Mouse (Mus musculus): ENCODE measurements around the gene Calhm2. TPM values are rescaled to one million over a fixed set of nuclear protein-coding genes. Genes with fewer than 3 reads are reported as not detected.
A peak's percentile ranks its signal among the peaks of the same experiment; 100 is the strongest.

Gene Calhm2
- polyA plus RNA-seq, 1 experiment from 2014 or later: 1.5 TPM

DNA sequence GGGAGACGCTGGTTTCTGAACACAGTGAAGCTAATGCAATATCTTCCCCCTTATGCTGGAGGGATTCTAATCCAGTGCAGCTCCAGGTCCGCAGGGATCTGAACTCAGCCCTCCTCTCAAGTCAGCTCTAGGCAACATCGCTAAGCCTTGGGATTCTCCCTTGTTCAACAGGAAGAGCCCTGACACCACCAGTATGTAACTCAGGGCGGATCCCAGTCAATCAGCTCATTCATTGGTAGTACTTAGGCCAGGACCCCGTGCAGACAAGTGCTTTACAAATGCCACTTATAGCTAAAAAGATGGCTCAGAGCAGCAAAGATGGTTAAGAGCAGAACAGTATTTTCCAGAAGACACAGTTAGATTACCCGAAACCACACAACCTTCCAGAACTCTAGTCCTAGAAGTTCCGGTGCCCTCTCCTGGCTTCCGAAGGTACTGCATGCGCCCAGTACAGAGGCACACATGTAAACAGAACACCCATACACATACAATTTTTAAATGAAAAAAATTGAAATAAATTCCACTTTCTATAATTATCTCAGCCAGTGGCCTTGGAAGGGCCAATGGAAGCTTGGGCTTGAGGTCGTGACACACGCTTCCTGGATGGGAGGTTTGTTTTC, 30.8 kb upstream of the Calhm2 start:
- H3K9me3 ChIP-seq: no peaks in the 10 kb centered on the region
- no peak overlapping the region for H3K4me3 ChIP-seq
- no peaks in the 10 kb centered on the region for H3K36me3 ChIP-seq (replicated peaks)
- H3K4me1 ChIP-seq: 0 out of 2 replicates have a peak, but pooled peaks cover 4% of the 10 kb centered on the region
- H3K27me3 ChIP-seq (replicated peaks): no peaks in the 10 kb centered on the region
- no peak for ATAC-seq (replicated peaks)
- 23% methylated on average over 11 of the region's 11 CpGs for WGBS
- no peak overlapping the region for H3K27ac ChIP-seq
- H3K4me2 ChIP-seq: peak overlapping the region; percentile 17; the same call in 1 of the 2 replicates
- H3K9ac ChIP-seq: no peak overlapping the region

DNA sequence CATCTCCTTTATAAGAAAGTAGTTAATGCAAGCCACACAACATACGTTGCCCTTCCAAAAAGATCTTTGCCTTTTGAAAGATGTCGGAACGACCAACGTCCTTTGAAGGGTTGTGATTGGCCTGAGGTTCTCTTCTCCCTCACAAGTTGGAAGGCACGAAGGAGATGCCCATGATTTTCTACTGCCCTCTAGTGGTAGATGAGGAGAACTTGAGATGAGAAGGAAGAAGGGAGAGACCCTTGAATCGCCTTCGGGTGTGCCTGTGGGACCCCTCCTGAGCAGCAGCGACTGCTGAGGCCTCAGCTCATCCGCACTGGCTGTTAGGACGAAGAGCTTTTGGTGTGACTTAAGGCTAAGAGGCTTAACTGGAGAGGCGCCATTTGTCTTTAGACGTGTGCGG, 30.1 kb upstream of the Calhm2 start:
- no peak for ATAC-seq (replicated peaks)
- WGBS: 6% methylated on average over 13 of the region's 13 CpGs
- H3K4me2 ChIP-seq: peak overlapping the region; percentile 17; the same call in 1 of the 2 replicates
- H3K27ac ChIP-seq: no peak overlapping the region
- no peaks in the 10 kb centered on the region for H3K36me3 ChIP-seq (replicated peaks)
- H3K4me3 ChIP-seq: no peak overlapping the region
- no peak overlapping the region for H3K9ac ChIP-seq
- 0 out of 2 replicates have a peak, but pooled peaks cover 4% of the 10 kb centered on the region for H3K4me1 ChIP-seq
- no peaks in the 10 kb centered on the region for H3K27me3 ChIP-seq (replicated peaks)
- H3K9me3 ChIP-seq: no peaks in the 10 kb centered on the region

DNA sequence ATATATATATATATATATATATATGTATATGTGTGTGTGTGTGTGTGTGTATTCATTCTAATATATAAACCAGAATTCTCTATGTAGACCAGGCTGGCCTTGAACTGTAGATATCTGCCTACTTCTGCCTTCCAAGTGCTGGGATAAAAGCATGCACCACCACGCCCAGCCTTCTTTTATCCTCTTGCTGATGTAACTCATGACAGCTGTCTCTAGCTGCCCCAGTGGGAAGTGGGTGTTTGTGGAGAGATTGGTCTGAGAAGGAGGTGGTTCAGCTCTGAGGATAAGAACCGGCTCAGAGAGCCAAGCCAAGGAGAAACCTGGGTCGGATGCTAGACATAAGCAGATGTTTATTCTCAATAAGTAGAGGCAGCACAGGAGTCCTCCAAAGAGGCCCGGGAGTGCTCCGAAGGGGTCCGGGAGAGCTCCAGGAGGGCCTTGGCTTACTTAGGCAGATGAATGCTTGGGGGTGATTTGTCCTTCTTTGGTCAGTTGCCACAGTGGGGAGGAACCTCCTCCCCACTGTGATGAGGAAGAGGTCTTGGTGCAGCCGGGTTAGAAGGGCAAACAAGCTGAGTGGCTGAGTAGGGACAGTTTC, 29.6 kb upstream of the Calhm2 start:
- Histone ChIP-seq H3K36me3 (replicated peaks) (no peaks in the 10 kb centered on the region), H3K4me3 (no peak overlapping the region), H3K9ac (no peak overlapping the region), H3K4me2 (no peak overlapping the region), H3K4me1 (0 out of 2 replicates have a peak, but pooled peaks cover 4% of the 10 kb centered on the region), H3K27ac (no peak overlapping the region), H3K9me3 (no peaks in the 10 kb centered on the region), H3K27me3 (replicated peaks) (no peaks in the 10 kb centered on the region)
- ATAC-seq (replicated peaks): no peak
- WGBS: 47% methylated on average over 7 of the region's 7 CpGs

DNA sequence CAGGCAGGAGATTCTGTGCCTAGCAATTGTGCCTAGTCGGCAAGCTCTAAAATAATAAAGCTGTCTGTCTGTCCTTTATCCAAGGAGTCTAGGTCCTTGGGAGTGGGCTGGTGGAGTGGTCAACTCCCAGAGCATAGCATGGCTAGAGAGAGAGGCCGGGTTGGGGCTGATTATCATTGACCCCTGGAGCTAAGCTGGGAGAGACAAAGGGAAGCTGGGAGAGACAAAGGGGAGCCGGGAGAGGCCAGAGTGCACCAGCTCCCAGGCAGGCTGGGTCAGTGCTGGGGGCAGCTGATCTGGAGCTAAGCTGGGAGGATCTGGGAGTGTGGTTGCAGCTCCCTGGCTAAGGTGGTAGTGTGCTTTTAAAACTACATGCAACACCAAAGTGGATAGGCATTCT, 28.7 kb upstream of the Calhm2 start:
- no peak overlapping the region for H3K4me2 ChIP-seq
- H3K9me3 ChIP-seq: no peaks in the 10 kb centered on the region
- H3K9ac ChIP-seq: no peak overlapping the region
- 0 out of 2 replicates have a peak, but pooled peaks cover 4% of the 10 kb centered on the region for H3K4me1 ChIP-seq
- no peak overlapping the region for H3K4me3 ChIP-seq
- H3K27ac ChIP-seq: no peak overlapping the region
- no peaks in the 10 kb centered on the region for H3K27me3 ChIP-seq (replicated peaks)
- WGBS: 11% methylated on average over 3 of the region's 3 CpGs
- H3K36me3 ChIP-seq (replicated peaks): no peaks in the 10 kb centered on the region
- no peak for ATAC-seq (replicated peaks)

DNA sequence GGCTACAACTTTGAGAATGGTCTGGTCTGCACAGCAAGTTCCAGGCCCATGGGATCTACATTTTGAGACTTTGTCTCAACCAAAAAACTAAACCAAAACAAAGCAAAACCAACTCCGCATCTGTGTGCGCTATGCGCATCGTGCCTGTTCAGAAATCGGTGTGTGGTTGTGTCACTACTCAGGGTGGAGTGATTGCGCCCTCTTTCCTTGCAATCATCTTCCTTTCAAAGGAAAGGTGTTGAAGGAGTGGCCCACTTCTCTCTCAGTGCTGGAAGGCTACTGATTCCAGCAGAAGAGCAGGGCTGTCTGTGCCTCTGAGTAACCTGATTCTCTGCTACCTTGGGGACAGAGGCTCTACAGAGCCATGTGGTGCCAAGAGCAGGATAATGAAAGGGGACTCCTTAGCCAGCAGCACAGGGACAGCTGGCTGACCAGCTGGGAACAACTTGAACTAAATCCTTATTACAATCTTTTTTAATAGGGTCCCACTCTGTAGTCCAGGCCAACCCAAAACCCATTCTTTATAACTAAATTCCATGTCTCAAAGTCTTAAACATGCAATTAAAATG, 25.2 kb upstream of the Calhm2 start:
- WGBS: 93% methylated on average over 6 of the region's 6 CpGs
- Histone ChIP-seq H3K27ac (no peak overlapping the region), H3K4me3 (no peak overlapping the region), H3K4me2 (no peak overlapping the region), H3K27me3 (replicated peaks) (no peaks in the 10 kb centered on the region), H3K9ac (no peak overlapping the region), H3K36me3 (replicated peaks) (no peaks in the 10 kb centered on the region), H3K4me1 (no peaks in the 10 kb centered on the region), H3K9me3 (no peaks in the 10 kb centered on the region)
- ATAC-seq (replicated peaks): no peak

DNA sequence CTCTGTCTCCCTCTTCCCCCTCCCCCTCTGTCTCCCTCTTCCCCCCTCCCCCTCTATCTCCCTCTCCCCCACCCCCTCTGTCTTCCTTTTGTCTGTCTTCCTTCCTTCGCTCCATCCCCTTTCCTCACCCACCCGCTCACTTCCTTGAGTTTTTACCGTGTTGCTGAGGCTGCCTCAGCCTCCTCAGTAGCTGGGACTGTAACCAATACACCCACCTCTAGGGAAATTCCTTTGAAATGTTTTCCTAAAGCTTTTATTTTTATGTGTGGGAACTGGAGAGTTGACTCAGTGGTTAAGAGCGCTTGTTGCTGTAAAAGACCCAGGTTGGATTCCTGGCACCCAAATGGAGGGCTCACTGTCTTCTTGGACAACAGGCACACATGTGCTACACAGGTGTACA, 23.6 kb upstream of the Calhm2 start:
- no peak for ATAC-seq (replicated peaks)
- no peaks in the 10 kb centered on the region for H3K9me3 ChIP-seq
- 67% methylated on average over 4 of the region's 4 CpGs for WGBS

DNA sequence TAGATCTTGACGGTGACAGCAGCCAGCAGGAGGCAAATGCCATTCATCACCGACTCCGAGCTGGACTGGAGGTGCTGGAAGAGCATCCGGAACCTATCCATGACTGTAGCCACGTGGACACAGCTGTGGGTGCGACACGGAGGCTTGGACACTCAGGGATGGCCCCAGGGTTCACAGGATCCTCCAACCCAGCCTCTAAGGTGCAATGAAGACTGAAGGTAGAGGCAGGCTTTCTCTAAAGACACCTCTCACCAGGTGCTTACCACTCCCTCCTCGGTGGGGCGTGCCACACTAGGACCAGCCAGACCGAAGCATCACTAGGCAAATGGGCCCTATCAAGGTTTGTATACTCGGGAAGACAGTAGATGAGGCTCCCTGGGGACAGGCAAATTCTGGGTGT, 19.6 kb upstream of the Calhm2 start, which contains the start of gene Calhm3:
TSS of gene Calhm3 (minus strand) at position 101 of the 400 bp plus-strand sequence.
- no peak within 1 kb of the TSS for H3K9ac ChIP-seq
- H3K4me2 ChIP-seq: no peak within 1 kb of the TSS
- no peaks in the 10 kb centered on the region for H3K9me3 ChIP-seq
- no peaks in the 10 kb centered on the region for H3K4me1 ChIP-seq
- H3K27ac ChIP-seq: no peak within 1 kb of the TSS
- no peak within 1 kb of the TSS for H3K4me3 ChIP-seq
- 80% methylated on average over 11 of the region's 11 CpGs for WGBS
- no peaks in the 10 kb centered on the region for H3K27me3 ChIP-seq (replicated peaks)
- no peak for ATAC-seq (replicated peaks)
- H3K36me3 ChIP-seq (replicated peaks): no peaks in the 10 kb centered on the region

More for the DNA sequence above, 23.6 kb upstream of the Calhm2 start:
- Histone ChIP-seq H3K4me2 (no peak overlapping the region), H3K27ac (no peak overlapping the region), H3K4me1 (no peaks in the 10 kb centered on the region), H3K27me3 (replicated peaks) (no peaks in the 10 kb centered on the region), H3K9ac (no peak overlapping the region), H3K36me3 (replicated peaks) (no peaks in the 10 kb centered on the region), H3K4me3 (no peak overlapping the region)

DNA sequence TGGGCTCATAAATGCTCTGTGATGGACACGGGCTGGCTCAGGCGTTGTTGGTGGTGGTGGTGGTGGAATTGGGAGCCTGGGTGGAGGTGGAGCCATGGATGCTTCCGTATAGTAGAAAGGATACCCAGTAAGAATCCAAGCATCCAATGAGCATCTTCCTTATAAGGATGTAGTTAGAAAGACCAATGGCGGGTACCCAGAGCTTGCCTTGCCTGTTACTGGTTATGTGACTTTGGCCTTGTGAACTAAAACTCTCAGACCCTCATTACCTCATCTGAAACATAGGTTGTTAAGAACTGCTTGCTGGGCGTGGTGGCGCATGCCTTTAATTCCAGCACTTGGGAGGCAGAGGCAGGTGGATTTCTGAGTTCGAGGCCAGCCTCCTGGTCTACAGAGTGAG, 15.7 kb upstream of the Calhm2 start:
- H3K4me3 ChIP-seq: no peak overlapping the region
- no peaks in the 10 kb centered on the region; the same call in 1 of the 2 replicates for H3K4me1 ChIP-seq
- H3K4me2 ChIP-seq: no peak overlapping the region
- H3K9ac ChIP-seq: no peak overlapping the region
- H3K9me3 ChIP-seq: no peaks in the 10 kb centered on the region
- no peak for ATAC-seq (replicated peaks)
- 93% methylated on average over 7 of the region's 7 CpGs for WGBS
- H3K27me3 ChIP-seq (replicated peaks): no peaks in the 10 kb centered on the region
- no peaks in the 10 kb centered on the region for H3K36me3 ChIP-seq (replicated peaks)
- no peak overlapping the region for H3K27ac ChIP-seq

DNA sequence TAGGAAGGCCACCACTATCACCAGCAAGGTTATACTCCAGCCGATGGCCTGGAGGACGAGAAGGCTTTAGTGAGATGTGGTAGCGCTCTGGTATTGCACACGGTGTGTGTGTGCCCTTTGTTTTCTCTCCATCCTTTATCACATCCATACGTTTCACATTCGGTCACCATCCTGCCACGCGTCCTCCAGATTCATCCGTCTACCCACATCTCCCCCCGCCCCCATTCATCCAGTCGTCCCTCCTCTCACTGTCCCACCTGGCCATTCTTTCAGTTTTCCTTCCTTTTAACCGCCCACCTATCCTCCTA, 13.9 kb upstream of the Calhm2 start:
- H3K9ac ChIP-seq: 0 out of 2 replicates have a peak overlapping the region, but pooled peaks have one; percentile 38
- 66% methylated on average over 12 of the region's 12 CpGs for WGBS
- H3K4me1 ChIP-seq: no peaks in the 10 kb centered on the region; the same call in 1 of the 2 replicates
- no peak for ATAC-seq (replicated peaks)
- peak overlapping the region; percentile 35 for H3K4me3 ChIP-seq
- peak overlapping the region; percentile 60 for H3K4me2 ChIP-seq
- no peaks in the 10 kb centered on the region for H3K36me3 ChIP-seq (replicated peaks)
- H3K27me3 ChIP-seq (replicated peaks): no peaks in the 10 kb centered on the region
- no peaks in the 10 kb centered on the region for H3K9me3 ChIP-seq
- H3K27ac ChIP-seq: no peak overlapping the region

DNA sequence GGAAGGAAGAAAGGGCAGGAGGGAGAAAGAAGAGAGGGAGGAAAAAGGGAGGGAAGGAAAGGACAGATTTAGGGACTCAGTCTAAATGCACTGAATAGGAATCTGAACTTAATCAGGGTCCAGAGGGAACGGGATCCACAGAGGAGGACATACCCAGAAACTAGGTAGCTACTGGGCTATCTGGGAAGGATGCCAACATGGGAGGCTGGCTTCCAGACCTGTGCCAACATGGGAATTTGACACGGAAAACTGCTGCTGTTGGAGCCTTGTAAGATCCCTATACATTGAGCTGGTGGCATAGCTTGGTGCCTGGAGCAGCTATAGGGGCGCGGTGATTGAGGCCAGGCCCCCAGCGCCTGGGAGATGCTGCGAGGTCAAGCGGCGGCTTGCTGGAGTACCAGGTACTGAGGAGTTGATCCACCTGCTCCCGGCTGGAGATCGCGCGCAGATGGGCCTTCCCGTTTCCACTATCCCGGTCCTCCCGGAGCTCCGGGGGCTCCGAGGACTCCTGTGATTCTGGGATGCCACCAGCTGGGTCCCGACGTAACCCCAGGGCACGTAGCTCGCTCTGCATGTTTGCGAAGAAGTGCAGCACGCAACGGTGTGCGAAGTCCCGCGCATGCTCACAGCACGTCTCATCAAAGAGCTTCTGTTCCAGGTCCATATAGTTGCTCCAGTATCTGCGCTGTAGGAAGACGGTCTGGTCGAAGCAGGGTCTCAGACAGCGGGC, 13.4 kb upstream of the Calhm2 start:
- ATAC-seq (replicated peaks): peak; percentile 60
- Histone ChIP-seq H3K4me2 (peak overlapping the region; percentile 60), H3K9me3 (no peaks in the 10 kb centered on the region), H3K9ac (peak overlapping the region; percentile 38), H3K27me3 (replicated peaks) (no peaks in the 10 kb centered on the region), H3K36me3 (replicated peaks) (no peaks in the 10 kb centered on the region), H3K27ac (no peak overlapping the region), H3K4me3 (peak overlapping the region; percentile 35), H3K4me1 (no peaks in the 10 kb centered on the region; the same call in 1 of the 2 replicates)
- 28% methylated on average over 32 of the region's 32 CpGs for WGBS

DNA sequence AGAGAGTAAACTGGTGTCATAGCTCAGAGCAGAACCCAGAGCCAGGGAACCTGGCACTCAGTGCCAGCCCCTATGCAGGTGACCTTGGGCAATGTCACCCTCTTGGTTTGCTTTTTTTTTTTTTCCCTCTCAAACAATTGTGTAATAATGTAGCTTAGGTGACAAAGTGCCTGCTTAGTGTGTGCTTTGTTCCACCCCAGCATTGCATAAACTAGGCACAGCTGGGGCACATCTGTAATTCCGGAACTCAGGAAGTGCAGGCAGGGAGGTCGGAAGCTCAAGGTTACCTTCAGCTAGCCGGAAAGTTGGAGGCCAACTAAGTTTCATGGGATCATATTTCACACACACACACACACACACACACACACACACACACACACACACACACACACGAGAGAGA, 11.8 kb upstream of the Calhm2 start:
- H3K4me1 ChIP-seq: no peaks in the 10 kb centered on the region; the same call in 1 of the 2 replicates
- no peaks in the 10 kb centered on the region for H3K27me3 ChIP-seq (replicated peaks)
- H3K4me3 ChIP-seq: no peak overlapping the region
- no peak for ATAC-seq (replicated peaks)
- WGBS: 52% methylated on average over 4 of the region's 4 CpGs
- no peak overlapping the region for H3K9ac ChIP-seq
- H3K4me2 ChIP-seq: no peak overlapping the region
- no peaks in the 10 kb centered on the region for H3K36me3 ChIP-seq (replicated peaks)
- H3K9me3 ChIP-seq: no peaks in the 10 kb centered on the region
- no peak overlapping the region for H3K27ac ChIP-seq

DNA sequence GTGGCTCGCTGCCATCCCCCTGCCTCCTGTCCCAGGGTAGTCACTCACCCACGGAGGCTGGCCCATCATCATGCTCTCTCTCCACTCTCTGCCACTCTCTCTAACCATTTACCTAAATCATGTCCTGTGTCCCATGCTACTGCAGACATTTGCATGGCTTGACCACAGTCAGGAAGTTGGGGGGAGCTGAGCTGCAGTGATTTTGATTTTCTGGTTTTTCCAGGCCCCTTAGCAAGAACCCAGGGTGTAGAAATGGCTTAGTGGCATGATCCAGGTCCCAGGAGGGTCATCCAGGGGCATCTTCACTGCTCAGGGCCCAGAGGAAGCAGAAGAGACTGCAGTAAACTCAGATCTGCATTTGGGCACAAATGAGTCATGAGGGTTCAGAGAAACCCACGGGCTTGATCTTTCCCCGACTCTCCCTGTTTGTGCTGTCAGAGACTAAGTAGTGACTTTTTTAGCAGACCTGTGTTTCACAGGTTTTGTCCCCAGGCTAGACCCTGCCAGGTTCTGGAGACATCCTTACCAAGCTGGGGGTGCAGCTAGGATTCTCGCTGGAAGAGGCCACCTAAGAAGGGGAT, 10.3 kb upstream of the Calhm2 start:
- no peaks in the 10 kb centered on the region for H3K36me3 ChIP-seq (replicated peaks)
- ATAC-seq (replicated peaks): no peak
- no peak overlapping the region for H3K4me2 ChIP-seq
- H3K4me1 ChIP-seq: no peaks in the 10 kb centered on the region; the same call in 1 of the 2 replicates
- 82% methylated on average over 5 of the region's 5 CpGs for WGBS
- H3K27ac ChIP-seq: no peak overlapping the region
- no peak overlapping the region for H3K4me3 ChIP-seq
- no peak overlapping the region for H3K9ac ChIP-seq
- no peaks in the 10 kb centered on the region for H3K27me3 ChIP-seq (replicated peaks)
- H3K9me3 ChIP-seq: no peaks in the 10 kb centered on the region
